Mouse (Mus musculus) megakaryocyte, embryonic 14.5 days (primary cell): ENCODE data around the gene Ctso.

Experiments used
- FLI1 ChIP-seq: IDR thresholded peaks from 2 replicates; pipeline ENCODE4 v1.6.1; 2012; ENCODE audit warnings: low read length, inconsistent platforms, mixed read lengths
- GATA1 ChIP-seq: IDR thresholded peaks from 3 replicates; pipeline ENCODE4 v1.6.1; 2012; ENCODE audit warnings: mixed read lengths, low read length, inconsistent platforms, borderline replicate concordance

- TF ChIP-seq GATA1, result no peak
- no peak for TF ChIP-seq FLI1
These were observed 16.2 kb upstream of the Ctso start for GRCm38 (mm10) chr3:81916030-81916686.
